Mouse (Mus musculus): ENCODE results near the gene Ddx18.

Ddx18 gene

GRCm38 (mm10) chr1:121527061-121527460 is 40.7 kb downstream of the Ddx18 start:
- DNase-seq: no peak

- no peak for DNase-seq
These were observed 49.2 kb downstream of the Ddx18 start for GRCm38 (mm10) chr1:121518609-121519008.

- DNase-seq: no peak
These were observed 55.8 kb downstream of the Ddx18 start for GRCm38 (mm10) chr1:121511966-121512365.

- no peak for DNase-seq
These were observed 56.6 kb downstream of the Ddx18 start for GRCm38 (mm10) chr1:121511186-121511585.

- DNase-seq: peak; percentile 16
These were observed 57.2 kb downstream of the Ddx18 start for GRCm38 (mm10) chr1:121510420-121511140.

- DNase-seq: no peak
These were observed 59.1 kb downstream of the Ddx18 start for GRCm38 (mm10) chr1:121508729-121509128.

All from cerebellum, adult 11-12 months (tissue).